Mouse (Mus musculus) lung, adult 2 months (tissue): ENCODE results near the gene Ago1.

ENCODE experiments used
- CTCF ChIP-seq: fragments of 200-500 bp; IDR thresholded peaks from 2 replicates; pipeline ENCODE4 v1.5.1; 2011; ENCODE audit warnings: mild to moderate bottlenecking, low read length, control low read depth; ENCODE audit not compliant: insufficient read depth
- POLR2A ChIP-seq: fragments of 200-500 bp; IDR thresholded peaks from 2 replicates; pipeline ENCODE4 v1.6.1; 2011; ENCODE audit warnings: low read depth, mild to moderate bottlenecking, control low read depth, low read length, borderline replicate concordance; ENCODE audit errors: extremely low read depth

- TF ChIP-seq CTCF (no peak), POLR2A (no peak)
These were observed 21.3 kb downstream of the Ago1 start for GRCm38 (mm10) chr4:126447126-126447525.
